Mouse (Mus musculus): Measurements from ENCODE around the gene Wnk2.

DNA sequence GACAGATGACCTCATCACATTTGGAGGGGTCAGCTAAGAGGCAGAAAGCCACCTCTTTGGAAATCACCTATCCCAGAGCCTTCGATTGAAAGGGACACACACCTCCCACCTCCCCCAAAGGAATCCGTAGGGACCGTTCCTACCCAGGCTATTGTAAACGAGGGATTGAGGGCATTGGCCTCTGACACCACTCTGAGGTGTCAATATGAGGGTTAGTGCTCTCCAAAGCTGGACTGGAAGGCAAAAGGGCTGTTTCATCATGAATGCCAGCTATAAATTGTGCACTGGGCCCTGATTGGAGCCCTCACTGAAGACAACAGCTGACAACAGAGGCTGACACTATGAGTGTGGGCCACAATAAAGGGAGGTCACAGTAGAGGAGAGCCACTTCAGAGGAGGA, 34.5 kb downstream of the Wnk2 start:
- TF ChIP-seq REST (IDR thresholded peaks at IDR 0.05; ENCODE audit: insufficient read depth, insufficient read length) (no peak), POLR2A (IDR thresholded peaks at IDR 0.05; ENCODE audit: insufficient read length, low read depth) (no peak), POLR2AphosphoS2 (IDR thresholded peaks at IDR 0.05; ENCODE audit: insufficient read length, low read depth) (no peak), TCF12 (IDR thresholded peaks at IDR 0.05; ENCODE audit: insufficient read depth, poor library complexity, severe bottlenecking) (no peak), USF1 (IDR thresholded peaks at IDR 0.05; ENCODE audit: low read depth) (no peak), MAX (IDR thresholded peaks at IDR 0.05; ENCODE audit: low read depth) (no peak), E2F4 (IDR thresholded peaks at IDR 0.05; ENCODE audit: insufficient read depth) (no peak), CEBPB (IDR thresholded peaks at IDR 0.05; ENCODE audit: insufficient read depth, poor library complexity, severe bottlenecking) (no peak), MYOD1 (IDR thresholded peaks at IDR 0.05; ENCODE audit: control insufficient read depth in 1 of 3, insufficient read length in 2 of 3, low read depth in 2 of 3) (no peak)
